Mouse (Mus musculus) erythroblast, adult 5-6 weeks (primary cell): Measurements from ENCODE around the gene Hdhd3. TPM values are rescaled to one million over a fixed set of nuclear protein-coding genes. Genes with fewer than 3 reads are reported as not detected.

Source experiments
- ATAC-seq: replicated peaks from 2 replicates; pipeline ENCODE4 v1.8.0; 2016; ENCODE audit warnings: moderate number of reproducible peaks, mild to moderate bottlenecking, moderate TSS enrichment, inconsistent platforms; ENCODE audit not compliant: poor library complexity, low FRiP score, severe bottlenecking
- total RNA-seq, 2 experiments: library from RNA; stranded (forward) in 1 of 2; stranded (reverse) in 1 of 2; fragments of 150-400 nt in 1 of 2; fragments of 200-764, 138-1000 nt in 1 of 2; gene quantifications; 2 replicates each; pipeline versions ENCODE4 v1.2.3 to v1.2.4; 2015 to 2017; ENCODE audit warnings: low replicate concordance in 2 of 2

Gene Hdhd3
- total RNA-seq (2015; ENCODE audit: low replicate concordance) (not detected in 2 replicates), total RNA-seq (2017; ENCODE audit: low replicate concordance) (1.0 TPM in 1 of 2 replicates, not detected in the other)

- no peak for ATAC-seq
Measured at GRCm38 (mm10) chr4:62503374-62503970, at the start of gene Hdhd3. Gene Hdhd3 (minus strand): TSS chr4:62503467.

- ATAC-seq: no peak
Measured at GRCm38 (mm10) chr4:62551966-62552365, 48.7 kb upstream of the Hdhd3 start.

- no peak for ATAC-seq
Measured at GRCm38 (mm10) chr4:62544801-62545200, 41.5 kb upstream of the Hdhd3 start.

GRCm38 (mm10) chr4:62543782-62544181 lies 40.5 kb upstream of the Hdhd3 start:
- no peak for ATAC-seq

- ATAC-seq: no peak
Measured at GRCm38 (mm10) chr4:62541802-62542201, 38.5 kb upstream of the Hdhd3 start.

- ATAC-seq: no peak
Measured at GRCm38 (mm10) chr4:62533729-62534128, 30.5 kb upstream of the Hdhd3 start.

- no peak for ATAC-seq
Measured at GRCm38 (mm10) chr4:62527655-62528054, 24.4 kb upstream of the Hdhd3 start.

GRCm38 (mm10) chr4:62526256-62526655 lies 23.0 kb upstream of the Hdhd3 start:
- ATAC-seq: no peak

GRCm38 (mm10) chr4:62525489-62525811 lies 22.2 kb upstream of the Hdhd3 start:
- no peak for ATAC-seq

GRCm38 (mm10) chr4:62524651-62525488 lies 21.6 kb upstream of the Hdhd3 start, which contains the start of the genes Pole3 and 4933430I17Rik:
Gene Pole3 (minus strand): TSS chr4:62525068.
Gene 4933430I17Rik (plus strand): TSS chr4:62525369.
- peak; percentile 91 for ATAC-seq

- no peak for ATAC-seq
Measured at GRCm38 (mm10) chr4:62520892-62521400, 17.7 kb upstream of the Hdhd3 start.

- peak; percentile 49 for ATAC-seq
Measured at GRCm38 (mm10) chr4:62519849-62520233, 16.6 kb upstream of the Hdhd3 start, which contains the start of gene Alad. Gene Alad (minus strand): TSS chr4:62519918.

- peak; percentile 6 for ATAC-seq
Measured at GRCm38 (mm10) chr4:62519122-62519848, 16.0 kb upstream of the Hdhd3 start.

GRCm38 (mm10) chr4:62518416-62519121 lies 15.3 kb upstream of the Hdhd3 start:
- ATAC-seq: no peak

GRCm38 (mm10) chr4:62517538-62518415 lies 14.5 kb upstream of the Hdhd3 start:
- no peak for ATAC-seq

- peak; percentile 23; the same call in 1 of the 2 replicates for ATAC-seq
Measured at GRCm38 (mm10) chr4:62517046-62517445, 13.8 kb upstream of the Hdhd3 start.

- peak; percentile 74 for ATAC-seq
Measured at GRCm38 (mm10) chr4:62516579-62516978, 13.3 kb upstream of the Hdhd3 start.

GRCm38 (mm10) chr4:62516079-62516478 lies 12.8 kb upstream of the Hdhd3 start:
- ATAC-seq: peak; percentile 41

- ATAC-seq: peak; percentile 34; the same call in 1 of the 2 replicates
Measured at GRCm38 (mm10) chr4:62515490-62515889, 12.2 kb upstream of the Hdhd3 start.
